ENCODE assay signal across 9 mouse cellular contexts in the genomic region with DNA sequence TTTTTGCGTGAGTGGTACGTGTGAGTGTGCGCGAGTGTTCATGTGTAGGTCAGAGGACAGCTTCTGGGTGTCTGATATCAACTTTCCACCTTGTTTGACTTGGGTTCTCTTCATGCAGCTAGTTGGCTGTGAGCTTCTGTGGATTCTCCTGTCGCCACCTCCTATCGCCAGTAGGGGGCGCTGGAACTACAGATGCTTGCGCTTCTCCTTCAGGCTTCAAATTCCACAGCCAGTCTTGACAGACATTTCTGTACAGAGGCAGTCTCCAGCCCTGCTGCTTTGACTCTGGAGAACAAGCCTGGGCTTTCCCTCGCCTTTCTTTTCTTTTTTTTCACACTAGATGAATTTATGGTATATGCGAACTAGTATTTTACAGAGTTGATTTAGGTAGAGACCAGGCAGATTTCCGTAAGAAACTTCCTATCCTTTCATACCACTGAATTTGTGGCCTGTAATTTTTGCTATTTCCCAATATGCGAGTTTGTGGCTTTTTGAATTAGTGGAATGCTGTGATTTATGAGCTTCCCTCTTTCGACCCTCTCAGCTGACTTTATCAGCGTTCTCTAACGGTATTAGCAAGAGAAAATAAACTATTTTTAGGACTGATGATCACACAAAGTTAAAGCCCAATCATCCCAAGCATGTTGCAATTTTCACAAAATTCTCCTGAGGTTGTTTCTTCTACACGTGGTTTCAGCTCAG.
DNase-seq lines count a peak whose midpoint lies in the region; ATAC-seq and TF ChIP-seq lines count a peak whose summit lies in the region.
"Had no signal": no experiment of that assay in that cellular context is flagged by ENCODE, and none has a peak within 500 bp of the region (broad histone marks: within the 10 kb centered on the region; RNA-seq: fewer than 3 reads in every experiment).

No protein-coding gene starts in this region.

- peak; percentile 89 for DNase-seq in adipocyte (ENCODE audit: low spot score)
- DNase-seq in cerebellum, postnatal 4 days (ENCODE audit: low spot score in 2 of 2) = peak; percentile 67 to 77
- DNase-seq in gastrocnemius, postnatal 10 days = peak; percentile 78
- DNase-seq in kidney, postnatal 14 days = peak; percentile 86
- DNase-seq in liver, embryonic 14.5 days (ENCODE audit: low read depth in 3 of 3, low spot score in 3 of 3) = peak in 1 of 3 experiments; percentile 23
- peak; percentile 64 for DNase-seq in retina, postnatal 7 days (ENCODE audit: low read depth, low spot score)
- peak; percentile 61 to 78 for DNase-seq in urinary bladder, postnatal 4 days (ENCODE audit: low spot score in 2 of 2)

- no peaks in the 10 kb centered on the region for H3K4me1 ChIP-seq in liver, embryonic 14.5 days (replicated peaks; ENCODE audit: control insufficient read depth in 2 of 2, insufficient read depth in 2 of 2, low read length in 1 of 2)
- H3K4me1 ChIP-seq: liver, embryonic 15.5 days had no signal

- H3K36me3 ChIP-seq in C2C12 (ENCODE audit: control insufficient read depth, insufficient read depth) = no peaks in the 10 kb centered on the region
- no peaks in the 10 kb centered on the region for H3K36me3 ChIP-seq in liver, embryonic 14.5 days (replicated peaks; ENCODE audit: control insufficient read depth, insufficient read depth, low read depth)
- H3K36me3 ChIP-seq: liver, embryonic 15.5 days had no signal

- H3K9me3 ChIP-seq in liver, embryonic 14.5 days (ENCODE audit: control insufficient read depth, low read length) = no peaks in the 10 kb centered on the region
- H3K9me3 ChIP-seq: liver, embryonic 15.5 days had no signal

- no peaks in the 10 kb centered on the region for H3K27me3 ChIP-seq in C2C12 (ENCODE audit: control insufficient read depth, insufficient read depth, insufficient read length)
- H3K27me3 ChIP-seq in liver, embryonic 14.5 days (ENCODE audit: control insufficient read depth, insufficient read depth, low read length) = no peaks in the 10 kb centered on the region
- H3K27me3 ChIP-seq: liver, embryonic 15.5 days had no signal

- no peak for TF ChIP-seq EP300 in liver, embryonic 14.5 days (IDR thresholded peaks at IDR 0.05; ENCODE audit: low read depth)

- no peak overlapping the region for H3K4me3 ChIP-seq in C2C12 (ENCODE audit: insufficient read depth, poor library complexity, severe bottlenecking)
- H3K4me3 ChIP-seq in liver, embryonic 14.5 days (ENCODE audit: insufficient read depth in 1 of 2, low read depth in 2 of 2, low read length in 2 of 2) = no peak overlapping the region
- H3K4me3 ChIP-seq: liver, embryonic 15.5 days had no signal

- ATAC-seq in liver, embryonic 14.5 days (ENCODE audit: insufficient read depth) = no peak

- no peaks in the 10 kb centered on the region for H3K79me2 ChIP-seq in C2C12 (ENCODE audit: control insufficient read depth, insufficient read depth)

- H3K79me3 ChIP-seq in C2C12 (ENCODE audit: low read depth) = no peaks in the 10 kb centered on the region

- H3K4me2 ChIP-seq in liver, embryonic 14.5 days (ENCODE audit: low read depth) = no peak overlapping the region
- H3K4me2 ChIP-seq: liver, embryonic 15.5 days had no signal

- peak; percentile 71 for TF ChIP-seq CTCF in C2C12 (IDR thresholded peaks at IDR 0.05; ENCODE audit: control insufficient read depth, insufficient read depth, insufficient read length)
- peak; percentile 89 for TF ChIP-seq CTCF in liver, embryonic 14.5 days (IDR thresholded peaks at IDR 0.05; ENCODE audit: low read depth)

- H3K9ac ChIP-seq in liver, embryonic 14.5 days (replicated peaks) = no peak overlapping the region
- H3K9ac ChIP-seq: liver, embryonic 15.5 days had no signal

- H3ac ChIP-seq in C2C12 (ENCODE audit: control insufficient read depth, insufficient read length, low read depth) = no peak overlapping the region

- H3K27ac ChIP-seq in liver, embryonic 14.5 days = no peak overlapping the region
- H3K27ac ChIP-seq: liver, embryonic 15.5 days had no signal

- 17% methylated on average over 16 of the region's 16 CpGs for WGBS in liver, embryonic 14.5 days (ENCODE audit: insufficient replicate concordance)

TF ChIP-seq in C2C12, 6 proteins besides CTCF, POLR2A, EP300 and RAD21:
- TF ChIP-seq MAX (IDR thresholded peaks at IDR 0.05) = no peak
- TF ChIP-seq MYOD1 (IDR thresholded peaks at IDR 0.05; ENCODE audit: control insufficient read depth, insufficient read length, low read depth) = no peak
- TF ChIP-seq CEBPB (IDR thresholded peaks at IDR 0.05; ENCODE audit: low read depth) = peak; percentile 63
TF ChIP-seq in C2C12: peak in this region for 1.
